Mouse (Mus musculus) MEL (cell line): ENCODE measurements around the gene N6amt1. TPM values are rescaled to one million over a fixed set of nuclear protein-coding genes. Genes with fewer than 3 reads are reported as not detected.

Experiments
- DNase-seq: peaks from one replicate; pipeline ENCODE4 v3.0.0; 2011; ENCODE audit warnings: low read depth, low spot score
- H3K27ac ChIP-seq: 2 replicates; pipeline ENCODE4 v1.5.1; 2012; ENCODE audit warnings: low read depth, mild to moderate bottlenecking, control low read depth, low read length, moderate library complexity; ENCODE audit not compliant: control insufficient read depth
- H3K27me3 ChIP-seq, 2 experiments: fragments of 150-350 bp in 1 of 2; sonication (generic) in 1 of 2; 2 replicates each; pipeline ENCODE4 v1.6.1; 2012; ENCODE audit warnings: low read length in 2 of 2, mild to moderate bottlenecking in 2 of 2, improper control_type of control experiment in 1 of 2, moderate library complexity in 1 of 2; ENCODE audit not compliant: insufficient read depth in 2 of 2, control insufficient read depth in 1 of 2
- H3K36me3 ChIP-seq, 2 experiments: 2 replicates each; pipeline ENCODE4 v1.6.1; 2012 to 2014; ENCODE audit warnings: low read length in 2 of 2, improper control_type of control experiment in 1 of 2, inconsistent platforms in 1 of 2, mild to moderate bottlenecking in 1 of 2; ENCODE audit not compliant: insufficient read depth in 2 of 2, control insufficient read depth in 1 of 2
- H3K4me1 ChIP-seq, 2 experiments: fragments of 150-350 bp in 1 of 2; sonication (generic) in 1 of 2; 2 replicates each; pipeline ENCODE4 v1.6.1; 2012; ENCODE audit warnings: low read length in 2 of 2, improper control_type of control experiment in 1 of 2, mild to moderate bottlenecking in 1 of 2; ENCODE audit not compliant: insufficient read depth in 2 of 2, control insufficient read depth in 1 of 2
- H3K4me3 ChIP-seq, 2 experiments: fragments of 150-350 bp in 1 of 2; sonication (generic) in 1 of 2; 2 replicates each; pipeline ENCODE4 v1.5.1; 2012; ENCODE audit warnings: low read depth in 2 of 2, low read length in 2 of 2, mild to moderate bottlenecking in 2 of 2, moderate library complexity in 2 of 2, control low read depth in 1 of 2, improper control_type of control experiment in 1 of 2; ENCODE audit not compliant: control insufficient read depth in 1 of 2, insufficient read depth in 1 of 2
- H3K79me2 ChIP-seq: 2 replicates; pipeline ENCODE4 v1.6.1; 2012; ENCODE audit warnings: mild to moderate bottlenecking, low read length, moderate library complexity; ENCODE audit not compliant: control insufficient read depth, poor library complexity, insufficient read depth
- H3K9ac ChIP-seq: 2 replicates; pipeline ENCODE4 v1.6.1; 2012; ENCODE audit warnings: low read depth, mild to moderate bottlenecking, control low read depth, low read length, moderate library complexity; ENCODE audit not compliant: control insufficient read depth, poor library complexity, severe bottlenecking
- H3K9me3 ChIP-seq: fragments of 150-350 bp; sonication (generic); replicated peaks from 2 replicates; pipeline ENCODE4 v1.6.1; 2012; ENCODE audit warnings: mild to moderate bottlenecking, low read length, improper control_type of control experiment, moderate library complexity; ENCODE audit not compliant: insufficient read depth
- BHLHE40 ChIP-seq: IDR thresholded peaks from 2 replicates; pipeline ENCODE4 v1.6.1; 2012; ENCODE audit warnings: low read depth, mild to moderate bottlenecking, inconsistent platforms, low read length, improper control_type of control experiment, borderline replicate concordance
- CHD1 ChIP-seq: IDR thresholded peaks from 2 replicates; pipeline ENCODE4 v1.6.1; 2012; ENCODE audit warnings: low read depth, mild to moderate bottlenecking, inconsistent platforms, low read length, improper control_type of control experiment
- E2F4 ChIP-seq: IDR thresholded peaks from 2 replicates; pipeline ENCODE4 v1.6.1; 2011; ENCODE audit warnings: low read depth, low read length, improper control_type of control experiment, borderline replicate concordance
- ELF1 ChIP-seq: IDR thresholded peaks from 2 replicates; pipeline ENCODE4 v1.6.1; 2014; ENCODE audit warnings: low read depth, mild to moderate bottlenecking, inconsistent platforms, low read length, improper control_type of control experiment, moderate library complexity
- EP300 ChIP-seq, 2 experiments: IDR thresholded peaks; 2 replicates each; pipeline ENCODE4 v1.6.1; 2011; ENCODE audit warnings: improper control_type of control experiment in 2 of 2, low read length in 2 of 2, low read depth in 1 of 2, mild to moderate bottlenecking in 1 of 2
- ETS1 ChIP-seq: IDR thresholded peaks from 2 replicates; pipeline ENCODE4 v1.6.1; 2012; ENCODE audit warnings: low read depth, mild to moderate bottlenecking, inconsistent platforms, low read length, improper control_type of control experiment, moderate library complexity
- GABPA ChIP-seq: IDR thresholded peaks from 2 replicates; pipeline ENCODE4 v1.6.1; 2012; ENCODE audit warnings: low read depth, mild to moderate bottlenecking, inconsistent platforms, low read length, improper control_type of control experiment, moderate library complexity
- GATA1 ChIP-seq: IDR thresholded peaks from 2 replicates; pipeline ENCODE4 v1.6.1; 2011; ENCODE audit warnings: low read depth, low read length, improper control_type of control experiment
- HCFC1 ChIP-seq: IDR thresholded peaks from 2 replicates; pipeline ENCODE4 v1.6.1; 2012; ENCODE audit warnings: low read depth, mild to moderate bottlenecking, inconsistent platforms, low read length, improper control_type of control experiment, moderate library complexity
- KAT2A ChIP-seq: conservative IDR thresholded peaks from 2 replicates; pipeline ENCODE4 v1.6.1; 2012; ENCODE audit warnings: low read depth, low read length, improper control_type of control experiment, inconsistent platforms
- MAFK ChIP-seq: IDR thresholded peaks from 2 replicates; pipeline ENCODE4 v1.6.1; 2011; ENCODE audit warnings: low read depth, mild to moderate bottlenecking, low read length, improper control_type of control experiment, borderline replicate concordance
- MEF2A ChIP-seq: IDR thresholded peaks from 2 replicates; pipeline ENCODE4 v1.6.1; 2014; ENCODE audit warnings: low read depth, mild to moderate bottlenecking, inconsistent platforms, low read length, improper control_type of control experiment; ENCODE audit not compliant: poor library complexity, insufficient replicate concordance, severe bottlenecking; ENCODE audit errors: extremely low read depth
- MXI1 ChIP-seq: IDR thresholded peaks from 2 replicates; pipeline ENCODE4 v1.6.1; 2011; ENCODE audit warnings: mild to moderate bottlenecking, low read depth, low read length, improper control_type of control experiment
- MYB ChIP-seq: IDR thresholded peaks from 2 replicates; pipeline ENCODE4 v1.6.1; 2011; ENCODE audit warnings: mild to moderate bottlenecking, low read depth, low read length, improper control_type of control experiment
- MYC ChIP-seq: IDR thresholded peaks from 2 replicates; pipeline ENCODE4 v1.6.1; 2011; ENCODE audit warnings: low read depth, mild to moderate bottlenecking, low read length, improper control_type of control experiment, moderate library complexity
- NELFE ChIP-seq: IDR thresholded peaks from 2 replicates; pipeline ENCODE4 v1.6.1; 2011; ENCODE audit warnings: low read depth, low read length, improper control_type of control experiment
- POLR2AphosphoS2 ChIP-seq: IDR thresholded peaks from 2 replicates; pipeline ENCODE4 v1.6.1; 2011; ENCODE audit warnings: low read length, improper control_type of control experiment
- RCOR1 ChIP-seq: IDR thresholded peaks from 2 replicates; pipeline ENCODE4 v1.6.1; 2012; ENCODE audit warnings: low read depth, mild to moderate bottlenecking, inconsistent platforms, low read length, improper control_type of control experiment
- SIN3A ChIP-seq: IDR thresholded peaks from 2 replicates; pipeline ENCODE4 v1.6.1; 2012; ENCODE audit warnings: low read length, improper control_type of control experiment, inconsistent platforms
- SMC3 ChIP-seq: IDR thresholded peaks from 2 replicates; pipeline ENCODE4 v1.6.1; 2011; ENCODE audit warnings: low read depth, low read length, improper control_type of control experiment
- TCF12 ChIP-seq: IDR thresholded peaks from 2 replicates; pipeline ENCODE4 v1.6.1; 2014; ENCODE audit warnings: low read depth, mild to moderate bottlenecking, inconsistent platforms, low read length, improper control_type of control experiment, moderate library complexity
- UBTF ChIP-seq: IDR thresholded peaks from 2 replicates; pipeline ENCODE4 v1.6.1; 2012; ENCODE audit warnings: low read depth, mild to moderate bottlenecking, inconsistent platforms, low read length, improper control_type of control experiment, moderate library complexity, borderline replicate concordance; ENCODE audit not compliant: insufficient read depth
- ZKSCAN1 ChIP-seq: IDR thresholded peaks from 2 replicates; pipeline ENCODE4 v1.6.1; 2012; ENCODE audit warnings: low read depth, mild to moderate bottlenecking, inconsistent platforms, low read length, improper control_type of control experiment, moderate library complexity
- ZMIZ1 ChIP-seq: IDR thresholded peaks from 2 replicates; pipeline ENCODE4 v1.6.1; 2012; ENCODE audit warnings: low read depth, mild to moderate bottlenecking, inconsistent platforms, low read length, improper control_type of control experiment, moderate library complexity
- ZNF384 ChIP-seq: IDR thresholded peaks from 2 replicates; pipeline ENCODE4 v1.6.1; 2012; ENCODE audit warnings: low read depth, mild to moderate bottlenecking, inconsistent platforms, low read length, improper control_type of control experiment
- polyA plus RNA-seq, 2 experiments: library from polyadenylated mRNA; stranded (reverse) in 1 of 2; unstranded in 1 of 2; fragments of >175 nt in 1 of 2; fragments of >200 nt in 1 of 2; gene quantifications; 2 replicates each; pipeline versions ENCODE4 v1.2.1 to v1.2.4; 2012; ENCODE audit warnings: low replicate concordance in 2 of 2, low read depth in 1 of 2; ENCODE audit not compliant: insufficient read length in 2 of 2, insufficient read depth in 1 of 2, missing spikeins in 1 of 2
- total RNA-seq: library from RNA; depleted of rRNA; stranded (reverse); fragments of 300-350 nt; gene quantifications from 2 replicates; pipeline ENCODE4 v1.2.3, GENCODE M21; 2012

Gene N6amt1
- total and polyA plus RNA-seq, 3 experiments = 16.1 to 24.6 TPM; not detected in 1

- no peaks in the 10 kb centered on the region for H3K36me3 ChIP-seq
- no peak overlapping the region for H3K4me3 ChIP-seq
- no peaks in the 10 kb centered on the region for H3K4me1 ChIP-seq
- H3K79me2 ChIP-seq = no peaks in the 10 kb centered on the region
- H3K27ac ChIP-seq = no peak overlapping the region
- no peak for DNase-seq
- H3K9me3 ChIP-seq = no peaks in the 10 kb centered on the region
- TF ChIP-seq SIN3A = no peak
- TF ChIP-seq MYC = no peak
- no peak for TF ChIP-seq HCFC1
- TF ChIP-seq KAT2A = no peak
- TF ChIP-seq MYB = no peak
- TF ChIP-seq ZMIZ1 = no peak
- no peak for TF ChIP-seq GABPA
- TF ChIP-seq ZKSCAN1 = no peak
- no peak for TF ChIP-seq RCOR1
- H3K27me3 ChIP-seq = peaks cover 0 to 2% of the 10 kb centered on the region in 2 experiments; a peak in 2 of 4 replicates
- no peak overlapping the region for H3K9ac ChIP-seq
Measured at GRCm38 (mm10) chr16:87320252-87320555, 33.8 kb upstream of the N6amt1 start.

- Histone ChIP-seq H3K9me3 (no peaks in the 10 kb centered on the region), H3K27ac (no peak overlapping the region), H3K27me3 (peaks cover 0 to 2% of the 10 kb centered on the region in 2 experiments; a peak in 2 of 4 replicates), H3K4me3 (no peak overlapping the region), H3K36me3 (no peaks in the 10 kb centered on the region), H3K9ac (no peak overlapping the region), H3K4me1 (no peaks in the 10 kb centered on the region), H3K79me2 (no peaks in the 10 kb centered on the region)
- TF ChIP-seq MXI1 = no peak
- no peak for TF ChIP-seq EP300 (IDR thresholded peaks at IDR 0.05; ENCODE audit: low read depth in 1 of 2, low read length in 2 of 2)
- DNase-seq = peak; percentile 28
Measured at GRCm38 (mm10) chr16:87324571-87324970, 29.4 kb upstream of the N6amt1 start.

- Histone ChIP-seq H3K4me1 (no peaks in the 10 kb centered on the region), H3K27me3 (no peaks in the 10 kb centered on the region), H3K27ac (no peak overlapping the region), H3K4me3 (no peak overlapping the region), H3K79me2 (no peaks in the 10 kb centered on the region), H3K9ac (no peak overlapping the region), H3K9me3 (no peaks in the 10 kb centered on the region), H3K36me3 (no peaks in the 10 kb centered on the region)
- no peak for DNase-seq
- TF ChIP-seq MEF2A (no peak), POLR2AphosphoS2 (no peak), CHD1 (no peak), E2F4 (no peak), TCF12 (no peak), GABPA (no peak), ETS1 (no peak), GATA1 (no peak), BHLHE40 (no peak), HCFC1 (no peak), UBTF (no peak), MXI1 (no peak), SMC3 (no peak), MAFK (no peak), ZMIZ1 (no peak), NELFE (no peak), KAT2A (no peak), ELF1 (no peak), ZKSCAN1 (no peak), ZNF384 (no peak)
Measured at GRCm38 (mm10) chr16:87329986-87330385, 24.0 kb upstream of the N6amt1 start.
